Mouse (Mus musculus) heart, postnatal 36 days (tissue): Measurements from ENCODE around the gene Taf1d. TPM values are rescaled to one million over a fixed set of nuclear protein-coding genes. Genes with fewer than 3 reads are reported as not detected.
"Not testable (repeated sequence)": the region's sequence is repeated elsewhere in the genome, so short reads cannot be mapped to it uniquely, and the experiment has no call there.

Experiments used
- DNase-seq, 2 experiments: peaks; one replicate each; pipeline ENCODE4 v3.0.0; 2021 to 2022
- intact Hi-C: fragments of 180-260 bp; cut with DNase I; formaldehyde crosslinking; loops from one replicate; pipeline ENCODE4 v1.15.1; 2025
- total RNA-seq, 2 experiments: library from RNA; stranded (reverse); gene quantifications; 2 replicates each; pipeline ENCODE4 v1.2.3; 2021

Taf1d gene
- 10 to 100 TPM; 26.0 to 29.1 TPM for total RNA-seq

- peak; percentile 99 to 100 for DNase-seq
Measured at GRCm38 (mm10) chr9:15305503-15306397, at the start of gene Taf1d. Gene Taf1d (plus strand): TSS chr9:15306214.

GRCm38 (mm10) chr9:15256214-15256613 is 49.8 kb upstream of the Taf1d start:
- intact Hi-C loops = no loop called here
- no peak for DNase-seq

More at GRCm38 (mm10) chr9:15305503-15306397, at the start of gene Taf1d:
- intact Hi-C loops = loop anchor here (1.0 to 5.0 kb wide), 2 partner anchors 26 to 52 kb away; partner anchors contain the start of genes Cep295 and Med17

GRCm38 (mm10) chr9:15261980-15262379 is 44.0 kb upstream of the Taf1d start:
- intact Hi-C loops = no loop called here
- no peak for DNase-seq

- intact Hi-C loops = no loop called here
- no peak for DNase-seq
Measured at GRCm38 (mm10) chr9:15263487-15263886, 42.5 kb upstream of the Taf1d start.

- intact Hi-C loops = no loop called here
- no peak for DNase-seq
Measured at GRCm38 (mm10) chr9:15273981-15274380, 32.0 kb upstream of the Taf1d start.

GRCm38 (mm10) chr9:15276855-15277254 is 29.2 kb upstream of the Taf1d start:
- DNase-seq = no peak

GRCm38 (mm10) chr9:15278343-15278742 is 27.7 kb upstream of the Taf1d start:
- intact Hi-C loops = no loop called here

More at GRCm38 (mm10) chr9:15276855-15277254, 29.2 kb upstream of the Taf1d start:
- intact Hi-C loops = no loop called here

GRCm38 (mm10) chr9:15279139-15279648 is 26.8 kb upstream of the Taf1d start:
- intact Hi-C loops = loop anchor here (1.0 kb wide), 1 partner anchor 27 kb away; the partner anchor contains the start of genes 4931406C07Rik and Taf1d
- DNase-seq = no peak

More at GRCm38 (mm10) chr9:15278343-15278742, 27.7 kb upstream of the Taf1d start:
- no peak for DNase-seq

- intact Hi-C loops = loop anchor here (1.0 to 10.0 kb wide), 2 partner anchors 26 to 245 kb away; partner anchors contain the start of genes 4931406C07Rik and Taf1d
Measured at GRCm38 (mm10) chr9:15279649-15280490, 26.1 kb upstream of the Taf1d start, which contains the start of gene Med17. Gene Med17 (minus strand): TSS chr9:15279931.

GRCm38 (mm10) chr9:15280491-15280879 is 25.5 kb upstream of the Taf1d start:
- no peak for DNase-seq
- intact Hi-C loops = loop anchor here (10.0 kb wide), 1 partner anchor 246 kb away; no protein-coding TSS in a partner anchor

More at GRCm38 (mm10) chr9:15279649-15280490, 26.1 kb upstream of the Taf1d start, which contains the start of gene Med17:
- peak; percentile 92 to 93 for DNase-seq

- no peak for DNase-seq
Measured at GRCm38 (mm10) chr9:15285443-15285842, 20.6 kb upstream of the Taf1d start.

GRCm38 (mm10) chr9:15287846-15288245 is 18.2 kb upstream of the Taf1d start:
- no peak for DNase-seq
- intact Hi-C loops = loop anchor here (10.0 kb wide), 1 partner anchor 253 kb away; no protein-coding TSS in a partner anchor

More at GRCm38 (mm10) chr9:15285443-15285842, 20.6 kb upstream of the Taf1d start:
- intact Hi-C loops = loop anchor here (10.0 kb wide), 1 partner anchor 251 kb away; no protein-coding TSS in a partner anchor

GRCm38 (mm10) chr9:15288402-15288801 is 17.6 kb upstream of the Taf1d start:
- no peak for DNase-seq
- intact Hi-C loops = loop anchor here (10.0 kb wide), 1 partner anchor 254 kb away; no protein-coding TSS in a partner anchor

GRCm38 (mm10) chr9:15289251-15289650 is 16.8 kb upstream of the Taf1d start:
- intact Hi-C loops = loop anchor here (10.0 kb wide), 1 partner anchor 254 kb away; no protein-coding TSS in a partner anchor
- no peak for DNase-seq

- intact Hi-C loops = no loop called here
- no peak for DNase-seq
Measured at GRCm38 (mm10) chr9:15297112-15297511, 8.9 kb upstream of the Taf1d start.

GRCm38 (mm10) chr9:15298451-15298850 is 7.6 kb upstream of the Taf1d start:
- no peak for DNase-seq
- intact Hi-C loops = no loop called here

- no peak for DNase-seq
- intact Hi-C loops = no loop called here
Measured at GRCm38 (mm10) chr9:15300056-15300455, 6.0 kb upstream of the Taf1d start.

GRCm38 (mm10) chr9:15301399-15301798 is 4.6 kb upstream of the Taf1d start:
- DNase-seq = peak; percentile 19 to 24
- intact Hi-C loops = no loop called here

GRCm38 (mm10) chr9:15302006-15302405 is 4.0 kb upstream of the Taf1d start:
- DNase-seq, intact Hi-C loops: not testable (repeated sequence)

- intact Hi-C loops = no loop called here
- no peak for DNase-seq
Measured at GRCm38 (mm10) chr9:15302881-15303280, 3.1 kb upstream of the Taf1d start.
